Mouse (Mus musculus): ENCODE measurements around the gene Prop1. TPM values are rescaled to one million over a fixed set of nuclear protein-coding genes. Genes with fewer than 3 reads are reported as not detected.

Gene Prop1
- total RNA-seq, 1 experiment = not detected

DNA sequence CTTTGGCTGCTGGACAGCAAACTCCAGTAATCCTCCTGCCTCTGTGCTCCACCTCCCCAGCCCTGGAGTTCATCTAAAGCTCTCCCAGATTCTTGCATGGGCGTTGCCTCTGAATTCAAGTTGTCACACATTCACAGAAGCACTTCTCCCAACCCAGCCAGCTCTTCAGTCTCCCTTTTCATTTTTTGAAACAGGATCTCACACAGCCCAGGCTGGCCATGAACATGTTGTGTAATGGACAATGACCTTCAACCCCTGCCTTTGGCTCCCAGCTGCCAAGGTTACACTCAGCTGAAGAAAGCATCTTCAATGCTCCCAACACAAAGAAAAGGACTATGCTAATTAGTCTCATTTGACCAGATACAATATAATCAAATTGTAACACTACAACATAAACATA, 40.3 kb downstream of the Prop1 start:
- H3K27ac ChIP-seq (ENCODE audit: insufficient read depth, low read depth, low read length, poor library complexity, severe bottlenecking) = no peak overlapping the region
- H3K9me3 ChIP-seq (ENCODE audit: control insufficient read depth, insufficient read depth, low read depth, low read length) = no peaks in the 10 kb centered on the region
- H3K9ac ChIP-seq (ENCODE audit: insufficient read depth, low read depth, low read length, poor library complexity, severe bottlenecking) = no peak overlapping the region
- H3K4me3 ChIP-seq (ENCODE audit: insufficient read depth in 1 of 2, low read depth in 1 of 2, low read length in 2 of 2, poor library complexity in 1 of 2, severe bottlenecking in 1 of 2) = no peak overlapping the region
- in situ Hi-C loops (cut with MboI; ENCODE audit: low sequenced_read_pairs in 2 of 2, unreplicated experiment in 2 of 2) = no loop called here
- peaks cover 0 to 10% of the 10 kb centered on the region in 2 experiments; a peak in 1 of 4 replicates for H3K4me1 ChIP-seq (ENCODE audit: control insufficient read depth in 2 of 2, insufficient read depth in 2 of 2, low read length in 2 of 2, poor library complexity in 1 of 2)
- no peak for TF ChIP-seq HCFC1 (IDR thresholded peaks at IDR 0.05; ENCODE audit: borderline replicate concordance, insufficient read depth, low read length)
- TF ChIP-seq ZC3H11A (IDR thresholded peaks at IDR 0.05; ENCODE audit: borderline replicate concordance, low read depth, low read length) = no peak
- no peak for TF ChIP-seq MAFK (IDR thresholded peaks at IDR 0.05; ENCODE audit: insufficient read depth, low read depth, low read length)
- TF ChIP-seq ZNF384 (IDR thresholded peaks at IDR 0.05; ENCODE audit: low read depth, low read length) = no peak
- no peak for TF ChIP-seq CHD2 (IDR thresholded peaks at IDR 0.05; ENCODE audit: low read depth, low read length)
- no peak for DNase-seq (ENCODE audit: low read depth, low spot score)
- H3K36me3 ChIP-seq (ENCODE audit: control insufficient read depth, insufficient read depth, low read length, poor library complexity, severe bottlenecking) = peaks cover 3% of the 10 kb centered on the region

- Histone ChIP-seq H3K4me3 (ENCODE audit: insufficient read depth in 1 of 2, low read depth in 1 of 2, low read length in 2 of 2, poor library complexity in 1 of 2, severe bottlenecking in 1 of 2) (no peak overlapping the region), H3K9me3 (ENCODE audit: control insufficient read depth, insufficient read depth, low read depth, low read length) (no peaks in the 10 kb centered on the region), H3K4me1 (ENCODE audit: control insufficient read depth in 2 of 2, insufficient read depth in 2 of 2, low read length in 2 of 2, poor library complexity in 1 of 2) (no peaks in the 10 kb centered on the region), H3K9ac (ENCODE audit: insufficient read depth, low read depth, low read length, poor library complexity, severe bottlenecking) (no peak overlapping the region), H3K36me3 (ENCODE audit: control insufficient read depth, insufficient read depth, low read length, poor library complexity, severe bottlenecking) (peaks cover 5% of the 10 kb centered on the region), H3K27ac (ENCODE audit: insufficient read depth, low read depth, low read length, poor library complexity, severe bottlenecking) (no peak overlapping the region)
- TF ChIP-seq ZNF384 (IDR thresholded peaks at IDR 0.05; ENCODE audit: low read depth, low read length) = no peak
- TF ChIP-seq HCFC1 (IDR thresholded peaks at IDR 0.05; ENCODE audit: borderline replicate concordance, insufficient read depth, low read length) = no peak
- TF ChIP-seq ZC3H11A (IDR thresholded peaks at IDR 0.05; ENCODE audit: borderline replicate concordance, low read depth, low read length) = no peak
- TF ChIP-seq MAFK (IDR thresholded peaks at IDR 0.05; ENCODE audit: insufficient read depth, low read depth, low read length) = no peak
- TF ChIP-seq CHD2 (IDR thresholded peaks at IDR 0.05; ENCODE audit: low read depth, low read length) = no peak
- in situ Hi-C loops (cut with MboI; ENCODE audit: low sequenced_read_pairs in 2 of 2, unreplicated experiment in 2 of 2) = no loop called here
- DNase-seq (ENCODE audit: low read depth, low spot score) = no peak
These were observed 45.4 kb downstream of the Prop1 start for GRCm38 (mm10) chr11:50908136-50908535.

Other genes with a start within 250 kb of the Prop1 start
- 11.0 and 13.0 TPM in 2 replicates for gene Zfp354c, start 126.0 kb downstream of the Prop1 start, total RNA-seq (2012; rRNA removed)
- gene Zfp879, start 112.2 kb downstream of the Prop1 start, total RNA-seq (2012; rRNA removed) = 0.45 and 0.48 TPM in 2 replicates
- 0.71 and 0.74 TPM in 2 replicates for gene Grm6, start 103.1 kb downstream of the Prop1 start, total RNA-seq (2012; rRNA removed)
- 2.7 and 3.3 TPM in 2 replicates for gene Zfp454, start 66.1 kb downstream of the Prop1 start, total RNA-seq (2012; rRNA removed)
- gene Zfp2, start 37.6 kb downstream of the Prop1 start, total RNA-seq (2012; rRNA removed) = 6.1 and 6.3 TPM in 2 replicates
- 0.63 and 1.0 TPM in 2 replicates for gene Zfp354b, start 22.1 kb downstream of the Prop1 start, total RNA-seq (2012; rRNA removed)
- gene 4933414I15Rik, start 10.0 kb downstream of the Prop1 start, total RNA-seq (2012; rRNA removed) = not detected in 2 replicates
- gene Olfr1378, start 12.8 kb upstream of the Prop1 start, total RNA-seq (2012; rRNA removed) = not detected in 2 replicates
- gene Olfr1377, start 28.2 kb upstream of the Prop1 start, total RNA-seq (2012; rRNA removed) = not detected in 2 replicates
- not detected in 2 replicates for gene Olfr51, start 49.8 kb upstream of the Prop1 start, total RNA-seq (2012; rRNA removed)
- not detected in 2 replicates for gene Olfr54, start 60.5 kb upstream of the Prop1 start, total RNA-seq (2012; rRNA removed)
- gene Olfr1375, start 94.3 kb upstream of the Prop1 start, total RNA-seq (2012; rRNA removed) = not detected in 2 replicates
- gene Zfp354a, start 105.5 kb upstream of the Prop1 start, total RNA-seq (2012; rRNA removed) = 6.6 and 7.1 TPM in 2 replicates